Mouse (Mus musculus): ENCODE measurements at regions not wholly inside any gene's neighbourhood (a gene's known extent, or its start where the extent isn't known, plus 50 kb on each side); places are given as distances from the start of the nearest gene placed in this dataset.

GRCm38 (mm10) chr5:58975268-58975667 lies 1257.5 kb downstream of the Pcdh7 start:
- no peak for TF ChIP-seq CTCF (IDR thresholded peaks at IDR 0.05; ENCODE audit: low read depth)
- TF ChIP-seq EP300 (IDR thresholded peaks at IDR 0.05; ENCODE audit: low read depth) = no peak

Data from liver, postnatal 0 days (tissue).